Mouse (Mus musculus) embryonic facial prominence, embryonic 15.5 days (tissue): ENCODE measurements around the gene Tmprss15. TPM values are rescaled to one million over a fixed set of nuclear protein-coding genes. Genes with fewer than 3 reads are reported as not detected.

ENCODE experiments used
- ATAC-seq: fragments of 200-750 bp; cut with Nextera tagmentation; 2 replicates; pipeline ENCODE4 v1.8.0; 2017; ENCODE audit warnings: low read depth, moderate TSS enrichment; ENCODE audit not compliant: insufficient number of reproducible peaks, low FRiP score, low TSS enrichment
- H3K27ac ChIP-seq: fragments of 300-500 bp; sonication (generic); replicated peaks from 2 replicates; pipeline ENCODE4 v1.5.1; 2015; ENCODE audit warnings: mild to moderate bottlenecking, inconsistent platforms
- H3K27me3 ChIP-seq: fragments of 300-500 bp; sonication (generic); 2 replicates; pipeline ENCODE4 v1.6.1; 2015; ENCODE audit warnings: inconsistent platforms
- H3K36me3 ChIP-seq: fragments of 300-500 bp; sonication (generic); 2 replicates; pipeline ENCODE4 v1.6.1; 2015; ENCODE audit warnings: mild to moderate bottlenecking, inconsistent platforms
- H3K4me1 ChIP-seq: fragments of 300-500 bp; sonication (generic); 2 replicates; pipeline ENCODE4 v1.6.1; 2015; ENCODE audit warnings: inconsistent platforms
- H3K4me2 ChIP-seq: fragments of 300-500 bp; sonication (generic); replicated peaks from 2 replicates; pipeline ENCODE4 v1.6.1; 2015; ENCODE audit warnings: mild to moderate bottlenecking, inconsistent platforms
- H3K4me3 ChIP-seq: fragments of 300-500 bp; sonication (generic); replicated peaks from 2 replicates; pipeline ENCODE4 v1.5.1; 2015; ENCODE audit warnings: mild to moderate bottlenecking, inconsistent platforms
- H3K9ac ChIP-seq: fragments of 300-500 bp; sonication (generic); 2 replicates; pipeline ENCODE4 v1.6.1; 2015; ENCODE audit warnings: inconsistent platforms
- H3K9me3 ChIP-seq: fragments of 300-500 bp; sonication (generic); replicated peaks from 2 replicates; pipeline ENCODE4 v1.6.1; 2016; ENCODE audit warnings: inconsistent platforms
- WGBS: fragments of 180-500 bp; shearing (Covaris S2); methylation state at CpG from one replicate; pipeline ENCODE4 v1.1.7; 2015; 5-methylcytosine and 5-hydroxymethylcytosine counted together
- polyA plus RNA-seq: library from polyadenylated mRNA; unstranded; fragments of >200 nt; fragmentation: Nextera tagmentation; extraction: Ambion mirVana; gene quantifications from 2 replicates; pipeline ENCODE4 v1.2.1, GENCODE M21; 2015

The Tmprss15 gene
- not detected in 2 replicates for polyA plus RNA-seq

- 83% methylated on average over 4 of the region's 4 CpGs for WGBS
- H3K27ac ChIP-seq: no peak within 1 kb of the TSS
- H3K36me3 ChIP-seq: no peaks in the 10 kb centered on the region
- H3K9ac ChIP-seq: no peak within 1 kb of the TSS
- H3K4me3 ChIP-seq: no peak within 1 kb of the TSS
- H3K9me3 ChIP-seq: no peaks in the 10 kb centered on the region
- no peak within 1 kb of the TSS for H3K4me2 ChIP-seq
- H3K27me3 ChIP-seq: no peaks in the 10 kb centered on the region
- no peak for ATAC-seq
- H3K4me1 ChIP-seq: no peaks in the 10 kb centered on the region
Measured at GRCm38 (mm10) chr16:79090997-79091396, at the start of gene Tmprss15. Gene Tmprss15 (minus strand): TSS chr16:79091097.

- WGBS: 51% methylated on average over 1 of the region's 1 CpGs
- ATAC-seq: no peak
- H3K27me3 ChIP-seq: no peaks in the 10 kb centered on the region
- H3K4me1 ChIP-seq: no peaks in the 10 kb centered on the region
- H3K4me2 ChIP-seq: no peak overlapping the region
- no peak overlapping the region for H3K4me3 ChIP-seq
- H3K9me3 ChIP-seq: no peaks in the 10 kb centered on the region
- H3K27ac ChIP-seq: no peak overlapping the region
- H3K9ac ChIP-seq: no peak overlapping the region
- H3K36me3 ChIP-seq: no peaks in the 10 kb centered on the region
Measured at GRCm38 (mm10) chr16:79114879-79115278, 24.0 kb upstream of the Tmprss15 start.

- H3K9me3 ChIP-seq: no peaks in the 10 kb centered on the region
- H3K36me3 ChIP-seq: no peaks in the 10 kb centered on the region
- no peak overlapping the region for H3K9ac ChIP-seq
- H3K4me3 ChIP-seq: no peak overlapping the region
- no peak for ATAC-seq
- WGBS: 41% methylated on average over 1 of the region's 1 CpGs
- H3K4me1 ChIP-seq: no peaks in the 10 kb centered on the region
- no peaks in the 10 kb centered on the region for H3K27me3 ChIP-seq
- no peak overlapping the region for H3K27ac ChIP-seq
- no peak overlapping the region for H3K4me2 ChIP-seq
Measured at GRCm38 (mm10) chr16:79109516-79109915, 18.6 kb upstream of the Tmprss15 start.

GRCm38 (mm10) chr16:79108969-79109368 is 18.1 kb upstream of the Tmprss15 start:
- H3K27me3 ChIP-seq: no peaks in the 10 kb centered on the region
- H3K27ac ChIP-seq: no peak overlapping the region
- H3K36me3 ChIP-seq: no peaks in the 10 kb centered on the region
- H3K9ac ChIP-seq: no peak overlapping the region
- H3K4me3 ChIP-seq: no peak overlapping the region
- H3K4me2 ChIP-seq: no peak overlapping the region
- WGBS: 70% methylated on average over 5 of the region's 5 CpGs
- no peak for ATAC-seq
- H3K9me3 ChIP-seq: no peaks in the 10 kb centered on the region
- no peaks in the 10 kb centered on the region for H3K4me1 ChIP-seq

DNA sequence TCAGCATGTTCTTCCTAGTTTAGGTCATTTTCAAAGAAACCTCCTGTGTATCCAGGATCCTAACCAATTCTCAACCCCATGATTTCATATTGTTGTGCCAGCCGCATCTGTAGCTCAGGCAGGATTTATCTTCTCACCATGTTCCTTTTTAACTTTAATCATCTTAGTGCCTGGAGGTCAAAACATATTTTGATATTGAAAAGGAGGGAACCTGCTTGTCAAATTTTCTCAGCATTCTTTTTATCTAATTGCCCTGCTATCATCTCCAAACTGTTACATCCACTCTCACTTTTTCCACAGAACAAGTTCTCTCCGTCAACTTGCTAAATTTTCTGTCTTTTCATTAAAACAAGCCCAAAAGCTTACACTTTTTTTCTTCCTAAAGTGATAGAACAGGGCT is 9.4 kb upstream of the Tmprss15 start:
- WGBS: 77% methylated on average over 2 of the region's 2 CpGs
- no peak for ATAC-seq
- Histone ChIP-seq H3K4me2 (no peak overlapping the region), H3K36me3 (no peaks in the 10 kb centered on the region), H3K27ac (no peak overlapping the region), H3K4me1 (no peaks in the 10 kb centered on the region), H3K9ac (no peak overlapping the region), H3K27me3 (no peaks in the 10 kb centered on the region), H3K4me3 (no peak overlapping the region), H3K9me3 (no peaks in the 10 kb centered on the region)

- Histone ChIP-seq H3K27me3 (no peaks in the 10 kb centered on the region), H3K27ac (no peak overlapping the region), H3K9ac (no peak overlapping the region), H3K4me1 (no peaks in the 10 kb centered on the region), H3K36me3 (no peaks in the 10 kb centered on the region), H3K9me3 (no peaks in the 10 kb centered on the region), H3K4me2 (no peak overlapping the region), H3K4me3 (no peak overlapping the region)
- no peak for ATAC-seq
- 92% methylated on average over 2 of the region's 2 CpGs for WGBS
Measured at GRCm38 (mm10) chr16:79098321-79098720, 7.4 kb upstream of the Tmprss15 start.

GRCm38 (mm10) chr16:79086550-79086949 is 4.3 kb downstream of the Tmprss15 start:
- Histone ChIP-seq H3K4me1 (no peaks in the 10 kb centered on the region), H3K9ac (no peak overlapping the region), H3K27ac (no peak overlapping the region), H3K36me3 (no peaks in the 10 kb centered on the region), H3K9me3 (no peaks in the 10 kb centered on the region), H3K4me2 (no peak overlapping the region), H3K27me3 (no peaks in the 10 kb centered on the region), H3K4me3 (no peak overlapping the region)
- WGBS: 81% methylated on average over 6 of the region's 6 CpGs
- ATAC-seq: no peak

DNA sequence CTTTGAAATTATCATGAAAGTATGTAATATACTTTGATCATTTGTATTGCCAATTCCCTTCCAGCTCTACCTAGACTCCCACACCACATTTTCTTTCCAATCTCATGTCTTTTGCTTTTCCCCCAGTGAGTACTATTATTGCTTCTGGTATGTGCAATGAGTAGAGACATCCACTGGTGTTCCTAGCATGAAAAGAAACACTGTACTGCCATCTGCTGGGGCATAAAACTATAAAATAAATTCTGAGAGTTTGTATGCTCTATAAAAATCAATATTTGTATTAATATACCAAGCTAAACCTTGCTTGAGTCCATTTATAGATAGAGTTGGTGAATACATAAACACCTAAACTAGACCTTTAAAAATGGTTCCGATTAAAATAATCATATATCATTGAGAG is 27.0 kb downstream of the Tmprss15 start:
- Histone ChIP-seq H3K4me1 (no peaks in the 10 kb centered on the region), H3K27me3 (no peaks in the 10 kb centered on the region), H3K9me3 (no peaks in the 10 kb centered on the region), H3K27ac (no peak overlapping the region), H3K4me3 (no peak overlapping the region), H3K4me2 (no peak overlapping the region), H3K9ac (no peak overlapping the region), H3K36me3 (no peaks in the 10 kb centered on the region)
- WGBS: 89% methylated on average over 1 of the region's 1 CpGs
- ATAC-seq: no peak

DNA sequence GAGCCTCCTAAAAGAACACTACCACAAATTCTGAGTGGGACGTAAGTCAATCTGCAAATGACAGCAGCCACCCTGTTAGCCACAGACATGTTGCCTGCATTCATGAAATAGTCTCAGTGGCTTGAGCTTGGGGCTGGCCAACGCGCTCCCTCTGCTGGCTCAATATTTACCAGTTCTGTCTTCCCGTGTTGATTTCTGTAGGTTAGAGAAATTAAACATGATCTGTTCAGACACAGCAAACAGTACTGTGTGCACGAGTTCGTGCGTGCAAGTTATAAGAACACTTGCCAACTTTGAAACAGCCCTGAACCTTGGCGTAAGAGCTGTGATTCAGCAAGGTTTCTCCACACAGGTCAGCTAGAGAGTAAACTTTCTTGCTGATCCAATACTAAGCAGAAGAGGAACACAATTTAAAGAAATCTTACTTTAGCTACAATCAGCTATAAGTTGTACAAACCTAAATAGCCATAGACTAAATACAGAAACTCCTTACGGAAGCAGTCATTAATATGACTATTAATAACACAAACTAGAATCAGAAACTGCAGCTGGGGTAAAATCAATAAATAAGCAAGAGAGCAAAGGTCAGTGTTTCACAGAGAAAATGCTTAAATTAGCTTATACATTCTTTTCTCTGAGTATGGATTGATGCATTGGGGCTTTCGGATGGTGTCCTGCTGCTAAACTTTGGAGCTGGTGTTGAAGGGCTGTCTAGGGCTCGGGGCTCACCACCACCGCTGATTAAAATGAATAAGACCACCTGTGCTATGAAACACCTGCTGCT is 31.9 kb downstream of the Tmprss15 start:
- Histone ChIP-seq H3K36me3 (no peaks in the 10 kb centered on the region), H3K4me3 (no peak overlapping the region), H3K4me2 (no peak overlapping the region), H3K27me3 (no peaks in the 10 kb centered on the region), H3K9me3 (no peaks in the 10 kb centered on the region), H3K27ac (no peak overlapping the region), H3K9ac (no peak overlapping the region), H3K4me1 (no peaks in the 10 kb centered on the region)
- WGBS: 47% methylated on average over 12 of the region's 12 CpGs
- ATAC-seq: no peak

DNA sequence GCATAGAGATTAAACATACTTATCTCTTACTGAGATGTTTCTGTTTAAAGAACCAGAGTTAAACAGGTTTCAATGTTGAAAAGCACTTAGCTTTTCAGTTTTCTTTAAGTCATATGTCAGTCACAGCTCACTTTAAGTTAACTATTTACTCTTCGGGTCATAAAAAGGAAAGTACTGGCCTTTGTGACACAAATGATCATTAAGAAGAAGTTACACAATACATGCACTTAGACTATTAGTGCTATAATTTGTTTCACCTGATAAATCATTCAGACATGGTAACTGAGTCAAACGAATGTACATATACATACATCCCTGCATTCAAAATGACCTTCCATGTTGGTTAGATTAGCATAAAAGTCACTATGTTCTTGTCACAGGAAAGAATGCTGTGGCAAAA is 58.3 kb downstream of the Tmprss15 start:
- no peak for ATAC-seq
- no peak overlapping the region for H3K9ac ChIP-seq
- no peak overlapping the region for H3K4me3 ChIP-seq
- no peaks in the 10 kb centered on the region for H3K4me1 ChIP-seq
- H3K9me3 ChIP-seq: no peaks in the 10 kb centered on the region
- no peaks in the 10 kb centered on the region for H3K27me3 ChIP-seq
- no peaks in the 10 kb centered on the region for H3K36me3 ChIP-seq
- 71% methylated on average over 2 of the region's 2 CpGs for WGBS
- H3K4me2 ChIP-seq: no peak overlapping the region
- H3K27ac ChIP-seq: no peak overlapping the region

DNA sequence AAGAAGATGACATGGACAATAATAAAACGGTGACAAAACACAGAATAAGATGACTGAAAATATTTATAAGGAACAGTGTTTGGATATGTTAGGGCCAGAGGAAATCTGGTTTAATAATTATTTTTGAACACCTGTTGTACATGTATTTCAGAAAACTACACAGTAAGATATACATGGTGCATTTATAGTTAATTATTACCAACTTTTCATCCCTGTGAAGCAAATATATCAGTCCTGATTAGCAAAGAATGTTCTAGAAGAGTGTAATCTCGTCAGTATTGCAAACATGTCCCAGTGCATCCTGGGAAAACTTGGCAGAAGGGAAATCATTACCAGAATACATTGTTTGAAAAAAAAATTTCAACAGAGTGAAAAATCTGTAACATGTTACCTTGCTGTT is 88.1 kb downstream of the Tmprss15 start:
- Histone ChIP-seq H3K27ac (no peak overlapping the region), H3K27me3 (no peaks in the 10 kb centered on the region), H3K4me2 (no peak overlapping the region), H3K4me1 (no peaks in the 10 kb centered on the region), H3K9me3 (no peaks in the 10 kb centered on the region), H3K4me3 (no peak overlapping the region), H3K9ac (no peak overlapping the region), H3K36me3 (no peaks in the 10 kb centered on the region)
- no peak for ATAC-seq
- WGBS: 63% methylated on average over 2 of the region's 2 CpGs

DNA sequence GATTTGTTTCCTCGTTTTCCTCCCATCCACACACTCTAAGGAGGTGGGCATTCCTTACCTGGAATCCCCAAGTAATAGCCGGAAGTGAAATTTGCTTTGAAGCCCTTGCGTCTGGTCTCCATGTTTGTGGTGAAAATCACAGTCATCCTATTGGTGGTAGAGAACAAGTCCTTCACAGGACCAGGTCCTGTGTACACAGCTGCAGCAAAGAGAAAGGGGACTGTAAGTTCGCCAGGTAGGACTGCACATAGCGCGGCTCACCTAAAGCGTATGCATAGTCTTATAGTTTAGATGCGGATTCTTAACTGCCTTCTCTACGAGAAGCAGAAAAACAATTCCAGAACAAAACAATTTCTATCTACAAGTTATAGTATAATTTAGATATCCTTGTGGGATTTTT is 89.2 kb downstream of the Tmprss15 start:
- 83% methylated on average over 9 of the region's 9 CpGs for WGBS
- H3K4me1 ChIP-seq: no peaks in the 10 kb centered on the region
- no peaks in the 10 kb centered on the region for H3K36me3 ChIP-seq
- H3K9ac ChIP-seq: no peak overlapping the region
- H3K4me3 ChIP-seq: no peak overlapping the region
- H3K4me2 ChIP-seq: no peak overlapping the region
- no peak overlapping the region for H3K27ac ChIP-seq
- no peak for ATAC-seq
- H3K9me3 ChIP-seq: no peaks in the 10 kb centered on the region
- H3K27me3 ChIP-seq: no peaks in the 10 kb centered on the region
